Comparison of ENCODE assay signal across 9 mouse cellular contexts in genomic region chr9:117873172-117873571, GRCm38 (mm10).
DNase-seq lines count a peak whose midpoint lies in the region; ATAC-seq and TF ChIP-seq lines count a peak whose summit lies in the region.
"Had no signal": no experiment of that assay in that cellular context is flagged by ENCODE, and none has a peak within 500 bp of the region (broad histone marks: within the 10 kb centered on the region; RNA-seq: fewer than 3 reads in every experiment).

No protein-coding gene starts in this region.

- TF ChIP-seq CTCF in left cerebral cortex, adult 2 months (IDR thresholded peaks at IDR 0.05): no peak

- intact Hi-C loops in left cerebral cortex, adult 2 months (cut with DNase I): no loop called here

- ATAC-seq in forebrain, embryonic 11.5 days (replicated peaks; ENCODE audit: low FRiP score): no peak
- ATAC-seq in intestine, embryonic 16.5 days: no peak
- no peak for ATAC-seq in erythroid progenitor cell, adult 5-6 weeks (replicated peaks; ENCODE audit: low FRiP score, poor library complexity, severe bottlenecking)

- DNase-seq in left cerebral cortex, adult 2 months (ENCODE audit: extremely low spot score in 1 of 2, low spot score in 2 of 2): no peak
- DNase-seq in left cerebral cortex, adult 9 months (ENCODE audit: low spot score in 2 of 2): no peak
- DNase-seq in forebrain, embryonic 11.5 days (ENCODE audit: low spot score): no peak
- peak; percentile 20 for DNase-seq in retina, embryonic 14.5 days (ENCODE audit: low spot score)
- DNase-seq in ovary, postnatal 14 days (ENCODE audit: low spot score): no peak
- DNase-seq in frontal cortex, postnatal 10 days (ENCODE audit: low spot score in 2 of 2): no peak

- H3K9me3 ChIP-seq in forebrain, embryonic 11.5 days (ENCODE audit: control insufficient read depth, low read length): no peaks in the 10 kb centered on the region
- no peaks in the 10 kb centered on the region for H3K9me3 ChIP-seq in intestine, embryonic 16.5 days (ENCODE audit: control insufficient read depth, low read length)

- H3K9ac ChIP-seq in forebrain, embryonic 11.5 days (ENCODE audit: low read length): peak overlapping the region; percentile 69; the same call in 1 of the 2 replicates
- peak overlapping the region; percentile 56 for H3K9ac ChIP-seq in intestine, embryonic 16.5 days (ENCODE audit: low read depth, low read length)
- H3K9ac ChIP-seq: liver, embryonic 14.5 days had no signal

- H3K4me2 ChIP-seq in forebrain, embryonic 11.5 days (ENCODE audit: low read depth, low read length, severe bottlenecking): peak overlapping the region; percentile 96
- H3K4me2 ChIP-seq in intestine, embryonic 16.5 days (ENCODE audit: low read depth, low read length): peak overlapping the region; percentile 93

- H3K36me3 ChIP-seq in forebrain, embryonic 11.5 days (ENCODE audit: control insufficient read depth, insufficient read depth, low read length): no peaks in the 10 kb centered on the region
- H3K36me3 ChIP-seq in intestine, embryonic 16.5 days (ENCODE audit: control insufficient read depth, insufficient read depth, low read length): no peaks in the 10 kb centered on the region

- H3K27ac ChIP-seq in left cerebral cortex, adult 2 months: no peak overlapping the region
- no peak overlapping the region for H3K27ac ChIP-seq in forebrain, embryonic 11.5 days (ENCODE audit: low read depth, low read length)
- H3K27ac ChIP-seq in intestine, embryonic 16.5 days (ENCODE audit: low read length): no peak overlapping the region
- H3K27ac ChIP-seq: liver, embryonic 14.5 days had no signal

- H3K4me3 ChIP-seq in left cerebral cortex, adult 2 months: peak overlapping the region; percentile 52; the same call in 1 of the 2 replicates
- H3K4me3 ChIP-seq in forebrain, embryonic 11.5 days (ENCODE audit: low read depth, low read length): peak overlapping the region; percentile 57
- H3K4me3 ChIP-seq in intestine, embryonic 16.5 days (ENCODE audit: low read length): peak overlapping the region; percentile 59

- 37% methylated on average over 8 of the region's 8 CpGs for WGBS in forebrain, embryonic 11.5 days
- 31% methylated on average over 8 of the region's 8 CpGs for WGBS in intestine, embryonic 16.5 days

- H3K4me1 ChIP-seq in forebrain, embryonic 11.5 days (replicated peaks; ENCODE audit: control insufficient read depth, insufficient read depth, low read length): peaks cover 4% of the 10 kb centered on the region; the same call in 1 of the 2 replicates
- peaks cover 13% of the 10 kb centered on the region for H3K4me1 ChIP-seq in intestine, embryonic 16.5 days (ENCODE audit: control insufficient read depth, insufficient read depth, low read length)

- peaks cover 14% of the 10 kb centered on the region; the same call in 1 of the 2 replicates for H3K27me3 ChIP-seq in forebrain, embryonic 11.5 days (ENCODE audit: control insufficient read depth, insufficient read depth, low read length)
- H3K27me3 ChIP-seq in intestine, embryonic 16.5 days (replicated peaks; ENCODE audit: control insufficient read depth, insufficient read depth, low read length): peaks cover 29% of the 10 kb centered on the region
